Mouse (Mus musculus) liver, embryonic 12.5 days (tissue): Measurements from ENCODE around the gene Ms4a7. TPM values are rescaled to one million over a fixed set of nuclear protein-coding genes. Genes with fewer than 3 reads are reported as not detected.
A peak's percentile ranks its signal among the peaks of the same experiment; 100 is the strongest.
"Not testable (repeated sequence)": the region's sequence is repeated elsewhere in the genome, so short reads cannot be mapped to it uniquely, and the experiment has no call there.

Experiments used
- ATAC-seq: fragments of 200-750 bp; cut with Nextera tagmentation; 2 replicates; pipeline ENCODE4 v1.8.0; 2017; ENCODE audit warnings: moderate number of reproducible peaks, mild to moderate bottlenecking, moderate library complexity
- H3K27ac ChIP-seq: fragments of 300-500 bp; sonication (generic); 2 replicates; pipeline ENCODE4 v1.5.1; 2016; ENCODE audit warnings: mild to moderate bottlenecking
- H3K27me3 ChIP-seq: fragments of 300-500 bp; sonication (generic); replicated peaks from 2 replicates; pipeline ENCODE4 v1.6.1; 2016; ENCODE audit warnings: mild to moderate bottlenecking, moderate library complexity
- H3K36me3 ChIP-seq: fragments of 300-500 bp; sonication (generic); 2 replicates; pipeline ENCODE4 v1.6.1; 2016; ENCODE audit warnings: mild to moderate bottlenecking, moderate library complexity
- H3K4me1 ChIP-seq: fragments of 300-500 bp; sonication (generic); 2 replicates; pipeline ENCODE4 v1.6.1; 2016
- H3K4me2 ChIP-seq: fragments of 300-500 bp; sonication (generic); 2 replicates; pipeline ENCODE4 v1.6.1; 2016; ENCODE audit warnings: mild to moderate bottlenecking, moderate library complexity
- H3K4me3 ChIP-seq: fragments of 300-500 bp; sonication (generic); 2 replicates; pipeline ENCODE4 v1.5.1; 2016; ENCODE audit warnings: mild to moderate bottlenecking, moderate library complexity
- H3K9ac ChIP-seq: fragments of 300-500 bp; sonication (generic); 2 replicates; pipeline ENCODE4 v1.6.1; 2016; ENCODE audit warnings: mild to moderate bottlenecking, moderate library complexity
- H3K9me3 ChIP-seq: fragments of 300-500 bp; sonication (generic); replicated peaks from 2 replicates; pipeline ENCODE4 v1.6.1; 2016; ENCODE audit warnings: mild to moderate bottlenecking, moderate library complexity
- WGBS: fragments of 180-500 bp; shearing (Covaris S2); methylation state at CpG from one replicate; pipeline ENCODE4 v1.1.7; 2016; ENCODE audit not compliant: insufficient replicate concordance; 5-methylcytosine and 5-hydroxymethylcytosine counted together
- polyA plus RNA-seq: library from polyadenylated mRNA; unstranded; fragments of >200 nt; fragmentation: Nextera tagmentation; extraction: Ambion mirVana; gene quantifications from 2 replicates; pipeline ENCODE4 v1.2.1, GENCODE M21; 2016

The Ms4a7 gene
- polyA plus RNA-seq, 1 experiment from 2014 or later: 1.7 TPM

- H3K9me3 ChIP-seq: no peaks in the 10 kb centered on the region
- H3K36me3 ChIP-seq: no peaks in the 10 kb centered on the region
- H3K4me2 ChIP-seq: no peak overlapping the region
- H3K27ac ChIP-seq: no peak overlapping the region
- no peak for ATAC-seq
- H3K27me3 ChIP-seq: no peaks in the 10 kb centered on the region
- no peak overlapping the region for H3K4me3 ChIP-seq
- WGBS: 73% methylated on average over 4 of the region's 4 CpGs
- no peaks in the 10 kb centered on the region for H3K4me1 ChIP-seq
- no peak overlapping the region for H3K9ac ChIP-seq
Measured at GRCm38 (mm10) chr19:11316786-11317185, 19.2 kb downstream of the Ms4a7 start.

GRCm38 (mm10) chr19:11314354-11314753 lies 21.6 kb downstream of the Ms4a7 start, which contains the start of gene Ms4a14:
Gene Ms4a14, minus strand, starts transcription at chr19:11314454.
- 52% methylated on average over 1 of the region's 1 CpGs for WGBS
- no peaks in the 10 kb centered on the region for H3K27me3 ChIP-seq
- no peak within 1 kb of the TSS for H3K4me2 ChIP-seq
- H3K9me3 ChIP-seq: no peaks in the 10 kb centered on the region
- no peak within 1 kb of the TSS for H3K4me3 ChIP-seq
- no peak within 1 kb of the TSS for H3K9ac ChIP-seq
- H3K4me1 ChIP-seq: no peaks in the 10 kb centered on the region
- no peaks in the 10 kb centered on the region for H3K36me3 ChIP-seq
- H3K27ac ChIP-seq: no peak within 1 kb of the TSS
- no peak for ATAC-seq

GRCm38 (mm10) chr19:11308888-11309287 lies 27.1 kb downstream of the Ms4a7 start:
- H3K27me3 ChIP-seq: no peaks in the 10 kb centered on the region
- ATAC-seq: no peak
- H3K36me3 ChIP-seq: no peaks in the 10 kb centered on the region
- no peaks in the 10 kb centered on the region for H3K4me1 ChIP-seq
- H3K9ac ChIP-seq: no peak overlapping the region
- no peak overlapping the region for H3K4me3 ChIP-seq
- H3K4me2 ChIP-seq: no peak overlapping the region
- H3K9me3 ChIP-seq: no peaks in the 10 kb centered on the region
- H3K27ac ChIP-seq: no peak overlapping the region

- ATAC-seq, H3K9me3 ChIP-seq, H3K27ac ChIP-seq, H3K4me1 ChIP-seq, H3K27me3 ChIP-seq, H3K4me2 ChIP-seq, H3K4me3 ChIP-seq, H3K9ac ChIP-seq, H3K36me3 ChIP-seq: not testable (repeated sequence)
- WGBS: 43% methylated on average over 4 of the region's 4 CpGs
Measured at GRCm38 (mm10) chr19:11299529-11299928, 36.4 kb downstream of the Ms4a7 start.

- H3K9me3 ChIP-seq: no peaks in the 10 kb centered on the region
- H3K27ac ChIP-seq: no peak overlapping the region
- no peaks in the 10 kb centered on the region for H3K27me3 ChIP-seq
- no peaks in the 10 kb centered on the region for H3K36me3 ChIP-seq
- no peak for ATAC-seq
- no peak overlapping the region for H3K9ac ChIP-seq
- no peak overlapping the region for H3K4me2 ChIP-seq
- H3K4me1 ChIP-seq: no peaks in the 10 kb centered on the region
- WGBS: 47% methylated on average over 2 of the region's 2 CpGs
- no peak overlapping the region for H3K4me3 ChIP-seq
Measured at GRCm38 (mm10) chr19:11298939-11299338, 37.0 kb downstream of the Ms4a7 start.

GRCm38 (mm10) chr19:11293616-11294015 lies 42.3 kb downstream of the Ms4a7 start:
- not testable (repeated sequence) for H3K27ac ChIP-seq

GRCm38 (mm10) chr19:11292990-11293389 lies 43.0 kb downstream of the Ms4a7 start:
- Histone ChIP-seq H3K9me3 (no peaks in the 10 kb centered on the region), H3K4me3 (peak overlapping the region; percentile 50), H3K27ac (no peak overlapping the region), H3K9ac (0 out of 2 replicates have a peak overlapping the region, but pooled peaks have one; percentile 12), H3K4me2 (peak overlapping the region; percentile 60), H3K36me3 (no peaks in the 10 kb centered on the region), H3K27me3 (no peaks in the 10 kb centered on the region), H3K4me1 (no peaks in the 10 kb centered on the region)
- ATAC-seq: no peak
- WGBS: 3% methylated on average over 12 of the region's 12 CpGs

More at GRCm38 (mm10) chr19:11293616-11294015, 42.3 kb downstream of the Ms4a7 start:
- not testable (repeated sequence) for H3K4me1 ChIP-seq, H3K27me3 ChIP-seq, H3K9ac ChIP-seq, ATAC-seq, H3K9me3 ChIP-seq, H3K36me3 ChIP-seq
- 11% methylated on average over 3 of the region's 3 CpGs for WGBS
- Histone ChIP-seq H3K4me2 (peak overlapping the region; percentile 60), H3K4me3 (peak overlapping the region; percentile 50; the same call in 1 of the 2 replicates)

GRCm38 (mm10) chr19:11283773-11284172 lies 52.2 kb downstream of the Ms4a7 start, which contains the start of gene Ms4a5:
Gene Ms4a5, minus strand, starts transcription at chr19:11283873.
- no peak within 1 kb of the TSS for H3K27ac ChIP-seq
- no peaks in the 10 kb centered on the region for H3K4me1 ChIP-seq
- H3K9ac ChIP-seq: no peak within 1 kb of the TSS
- no peak for ATAC-seq
- no peak within 1 kb of the TSS for H3K4me3 ChIP-seq
- no peaks in the 10 kb centered on the region for H3K9me3 ChIP-seq
- no peak within 1 kb of the TSS for H3K4me2 ChIP-seq
- H3K36me3 ChIP-seq: no peaks in the 10 kb centered on the region
- no peaks in the 10 kb centered on the region for H3K27me3 ChIP-seq
- WGBS: 70% methylated on average over 2 of the region's 2 CpGs

- no peaks in the 10 kb centered on the region for H3K4me1 ChIP-seq
- no peak overlapping the region for H3K4me3 ChIP-seq
- H3K4me2 ChIP-seq: no peak overlapping the region
- 67% methylated on average over 3 of the region's 3 CpGs for WGBS
- H3K27ac ChIP-seq: no peak overlapping the region
- H3K36me3 ChIP-seq: no peaks in the 10 kb centered on the region
- no peak for ATAC-seq
- H3K9ac ChIP-seq: no peak overlapping the region
- no peaks in the 10 kb centered on the region for H3K9me3 ChIP-seq
- H3K27me3 ChIP-seq: no peaks in the 10 kb centered on the region
Measured at GRCm38 (mm10) chr19:11280223-11280622, 55.7 kb downstream of the Ms4a7 start.

- Histone ChIP-seq H3K27me3 (no peaks in the 10 kb centered on the region), H3K9me3 (no peaks in the 10 kb centered on the region), H3K4me2 (no peak overlapping the region), H3K27ac (no peak overlapping the region), H3K36me3 (no peaks in the 10 kb centered on the region), H3K4me1 (no peaks in the 10 kb centered on the region), H3K4me3 (no peak overlapping the region), H3K9ac (no peak overlapping the region)
- WGBS: 58% methylated on average over 5 of the region's 5 CpGs
- ATAC-seq: no peak
Measured at GRCm38 (mm10) chr19:11276431-11276830, 59.5 kb downstream of the Ms4a7 start.

Other genes with a start within 250 kb of the Ms4a7 start
- not detected in 2 replicates for gene 1700017D01Rik, start 205.3 kb downstream of the Ms4a7 start, polyA plus RNA-seq
- gene 1700025F22Rik, start 170.8 kb downstream of the Ms4a7 start, polyA plus RNA-seq: not detected in 2 replicates
- gene Ms4a13, start 139.4 kb downstream of the Ms4a7 start, polyA plus RNA-seq: not detected in 2 replicates
- not detected in 2 replicates for gene Ms4a12, start 103.7 kb downstream of the Ms4a7 start, polyA plus RNA-seq
- gene Ms4a1, start 69.9 kb downstream of the Ms4a7 start, polyA plus RNA-seq: not detected in 2 replicates
- not detected in 2 replicates for gene Ms4a5, start 52.3 kb downstream of the Ms4a7 start, polyA plus RNA-seq
- gene Ms4a14, start 21.7 kb downstream of the Ms4a7 start, polyA plus RNA-seq: not detected in 2 replicates
- gene Ms4a4a, start 39.4 kb upstream of the Ms4a7 start, polyA plus RNA-seq: 1.3 and 1.4 TPM in 2 replicates
- 0.26 and 0.31 TPM in 2 replicates for gene Ms4a4c, start 68.6 kb upstream of the Ms4a7 start, polyA plus RNA-seq
- not detected in 2 replicates for gene Ms4a4b, start 107.4 kb upstream of the Ms4a7 start, polyA plus RNA-seq
- 3.2 and 3.4 TPM in 2 replicates for gene Ms4a6c, start 133.2 kb upstream of the Ms4a7 start, polyA plus RNA-seq
- not detected in 2 replicates for gene Gm8369, start 149.8 kb upstream of the Ms4a7 start, polyA plus RNA-seq
- gene Ms4a6b, start 180.4 kb upstream of the Ms4a7 start, polyA plus RNA-seq: 1.3 and 2.1 TPM in 2 replicates
- gene Ms4a4d, start 200.7 kb upstream of the Ms4a7 start, polyA plus RNA-seq: 0.31 and 0.38 TPM in 2 replicates